Mouse (Mus musculus): Measurements from ENCODE around the gene Kcnab3.

Gene Kcnab3

GRCm38 (mm10) chr11:69369990-69370816, 44.1 kb downstream of the Kcnab3 start:
- DNase-seq (ENCODE audit: low spot score in 2 of 2): no peak

- DNase-seq (ENCODE audit: low spot score in 2 of 2): peak in 1 of 2 experiments; percentile 8
Observed at GRCm38 (mm10) chr11:69370817-69371215, 44.8 kb downstream of the Kcnab3 start.

GRCm38 (mm10) chr11:69371601-69372000, 45.5 kb downstream of the Kcnab3 start:
- no peak for DNase-seq (ENCODE audit: low spot score in 2 of 2)

- DNase-seq (ENCODE audit: low spot score in 2 of 2): no peak
Observed at GRCm38 (mm10) chr11:69372056-69372779, 46.2 kb downstream of the Kcnab3 start.

GRCm38 (mm10) chr11:69372780-69373170, 46.7 kb downstream of the Kcnab3 start:
- DNase-seq (ENCODE audit: low spot score in 2 of 2): no peak

- DNase-seq (ENCODE audit: low spot score in 2 of 2): no peak
Observed at GRCm38 (mm10) chr11:69373223-69373965, 47.3 kb downstream of the Kcnab3 start.

- no peak for DNase-seq (ENCODE audit: low spot score in 2 of 2)
Observed at GRCm38 (mm10) chr11:69375646-69376045, 49.6 kb downstream of the Kcnab3 start.

- no peak for DNase-seq (ENCODE audit: low spot score in 2 of 2)
Observed at GRCm38 (mm10) chr11:69377766-69378165, 51.7 kb downstream of the Kcnab3 start.

GRCm38 (mm10) chr11:69379600-69379999, 53.5 kb downstream of the Kcnab3 start:
- no peak for DNase-seq (ENCODE audit: low spot score in 2 of 2)

GRCm38 (mm10) chr11:69381356-69381755, 55.3 kb downstream of the Kcnab3 start:
- DNase-seq (ENCODE audit: low spot score in 2 of 2): no peak
